Mouse (Mus musculus) adrenal gland, postnatal 25 days (tissue): ENCODE measurements around the gene Trpc2. TPM values are rescaled to one million over a fixed set of nuclear protein-coding genes. Genes with fewer than 3 reads are reported as not detected.
"Not testable (repeated sequence)": the region's sequence is repeated elsewhere in the genome, so short reads cannot be mapped to it uniquely, and the experiment has no call there.

ENCODE experiments used
- DNase-seq: peaks from one replicate; pipeline ENCODE4 v3.0.0; 2021; ENCODE audit warnings: mixed read lengths
- long read RNA-seq: library from polyadenylated mRNA; stranded (forward); transcript quantifications from one replicate; pipeline ENCODE4 v2.0.0, GENCODE M21; 2021
- total RNA-seq: library from RNA; stranded (reverse); gene quantifications from 2 replicates; pipeline ENCODE4 v1.2.3, GENCODE M21; 2021

Gene Trpc2
- total RNA-seq: 0.67 TPM in 1 of 2 replicates, not detected in the other
- long read RNA-seq, partial matches to known transcripts: 0 of 1 reads
- long read RNA-seq, other reads (novel, unspliced or antisense): 1 of 1 reads

- DNase-seq: no peak
These were observed at the start of gene Trpc2 for GRCm38 (mm10) chr7:102082816-102083215. Trpc2 (plus strand) TSS chr7:102083116.

DNA sequence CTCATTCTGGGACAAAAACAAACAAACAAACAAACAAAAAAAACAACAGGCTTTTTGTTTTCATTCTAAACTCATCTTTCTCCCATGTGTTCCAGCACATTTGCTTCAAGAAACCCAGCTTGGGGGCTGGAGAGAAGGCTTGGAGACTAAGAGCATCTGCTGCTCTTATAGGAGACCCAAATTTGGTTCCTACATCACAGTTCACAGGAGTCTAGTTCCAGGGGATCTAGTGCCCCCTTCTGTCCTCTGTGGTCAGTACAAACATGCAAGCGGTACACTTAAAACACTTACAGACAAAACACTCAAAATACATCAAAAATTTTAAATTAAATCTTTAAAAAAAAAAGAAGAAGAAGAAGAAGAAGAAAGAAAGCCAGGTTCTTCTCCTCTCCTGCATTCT lies 48.0 kb upstream of the Trpc2 start:
- DNase-seq: no peak

DNA sequence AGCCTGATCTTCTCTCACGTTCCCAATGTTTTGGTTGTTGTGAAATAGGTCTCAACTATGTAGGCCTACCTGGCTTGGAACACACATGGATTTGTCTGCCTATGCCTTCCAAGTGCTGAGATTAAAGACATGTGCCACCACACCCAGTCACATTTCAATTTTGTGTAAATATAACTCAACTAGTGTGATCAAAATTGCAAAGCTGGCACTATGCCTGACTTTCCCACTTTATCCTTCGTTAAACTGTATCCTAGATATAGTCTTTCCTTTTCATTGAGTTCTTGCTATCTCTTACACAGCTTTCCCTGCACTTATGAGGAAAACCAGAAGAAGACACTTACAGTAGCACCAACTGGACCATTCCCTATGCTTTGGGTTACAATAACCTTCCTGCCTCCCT lies 47.4 kb upstream of the Trpc2 start:
- no peak for DNase-seq

DNA sequence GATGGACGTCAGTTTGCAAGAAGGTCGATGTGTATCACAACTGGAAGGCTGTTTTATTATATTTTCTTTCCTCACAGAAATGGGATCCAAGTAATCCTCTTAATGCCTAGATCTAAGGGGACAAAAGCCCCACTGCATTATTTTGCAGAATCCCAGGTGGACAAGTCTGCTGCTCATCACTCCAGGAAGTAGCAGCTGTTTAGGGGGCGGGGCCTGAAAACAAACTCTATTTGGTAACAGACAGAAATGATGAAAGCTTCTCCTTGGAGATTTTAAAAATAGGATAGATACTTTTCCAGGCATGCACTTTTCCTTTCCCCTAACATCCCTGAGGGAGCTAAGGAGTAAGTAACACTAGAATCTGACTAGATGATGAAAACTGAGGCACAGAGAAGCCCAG lies 45.6 kb upstream of the Trpc2 start:
- DNase-seq: no peak

GRCm38 (mm10) chr7:102042314-102042713 lies 40.6 kb upstream of the Trpc2 start:
- no peak for DNase-seq

DNA sequence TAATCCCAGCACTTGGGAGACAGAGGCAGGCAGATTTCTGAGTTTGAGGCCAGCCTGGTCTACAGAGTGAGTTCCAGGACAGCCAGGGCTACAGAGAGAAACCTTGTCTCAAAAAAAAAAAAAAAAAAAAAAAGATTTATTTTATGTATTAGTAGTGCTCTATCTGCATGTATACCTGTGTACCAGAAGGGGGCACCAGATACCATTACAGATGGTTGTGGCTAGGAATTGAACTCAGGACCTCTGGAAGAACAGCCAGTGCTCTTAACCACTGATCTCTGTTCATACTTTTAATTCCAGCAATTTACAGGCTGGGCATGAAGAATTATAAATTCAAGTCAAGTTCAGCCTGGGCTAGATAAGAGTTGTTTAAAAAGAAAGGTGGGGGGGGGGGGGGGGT lies 34.4 kb upstream of the Trpc2 start:
- DNase-seq: not testable (repeated sequence)

DNA sequence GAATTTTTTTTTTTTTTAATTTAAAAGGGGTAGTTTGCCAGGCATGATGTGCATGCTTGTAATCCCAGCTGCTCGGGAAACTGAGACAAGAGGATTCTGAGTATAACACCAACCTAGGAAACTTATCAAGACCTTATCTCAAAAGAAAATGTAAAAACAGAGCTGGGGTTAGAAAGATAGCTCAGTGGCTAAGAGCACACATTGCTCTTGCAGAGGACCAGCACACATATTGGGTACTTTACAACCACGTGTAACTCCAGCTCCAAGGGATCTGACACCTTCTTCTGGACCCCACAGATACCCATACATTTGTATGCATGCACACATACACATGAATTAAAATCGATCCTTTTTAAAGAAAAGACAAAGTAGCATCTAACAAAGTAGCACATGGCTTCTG lies 21.6 kb upstream of the Trpc2 start:
- no peak for DNase-seq

GRCm38 (mm10) chr7:102062203-102062602 lies 20.7 kb upstream of the Trpc2 start:
- DNase-seq: no peak

DNA sequence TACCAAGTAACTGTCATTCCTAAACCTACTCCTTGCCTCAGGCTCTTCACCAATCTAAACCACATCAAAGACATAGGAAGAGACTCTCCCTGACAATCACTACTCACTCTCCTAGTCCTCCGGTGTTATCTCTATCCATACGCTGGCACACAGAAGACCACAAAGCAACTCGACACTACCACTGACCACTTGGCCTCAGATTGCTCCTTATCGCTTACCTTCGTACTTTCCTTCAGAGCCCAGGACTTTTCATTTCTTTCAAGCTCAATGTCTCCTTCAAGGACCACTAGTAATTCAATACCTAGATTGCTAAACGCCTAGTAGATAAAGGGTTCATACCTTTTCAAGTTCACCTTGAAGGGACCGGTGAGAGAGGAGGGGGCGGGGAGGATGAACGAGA lies 19.0 kb upstream of the Trpc2 start:
- no peak for DNase-seq

DNA sequence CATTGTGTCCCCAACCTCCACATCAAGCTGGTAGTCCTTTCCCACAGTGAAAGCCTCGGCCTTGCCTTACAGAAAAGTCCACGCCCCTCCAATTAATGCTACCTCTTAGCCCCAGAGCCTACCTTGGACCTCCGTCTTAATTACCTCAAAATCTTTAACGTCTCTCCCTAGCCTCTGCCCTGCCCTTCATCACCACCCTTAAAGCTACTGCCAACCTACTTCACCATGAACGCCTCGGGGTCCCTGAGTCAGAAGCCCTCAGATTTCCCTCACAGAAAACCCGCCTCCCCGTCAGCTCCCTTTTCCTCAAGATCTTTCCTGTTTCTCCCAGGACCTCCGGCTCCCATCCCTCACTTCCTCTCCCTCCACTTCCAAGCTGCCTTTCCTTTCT lies 18.3 kb upstream of the Trpc2 start:
- DNase-seq: no peak

- peak; percentile 94 for DNase-seq
These were observed 17.6 kb upstream of the Trpc2 start, which contains the start of the genes Rnf121, Xndc1 and Xntrpc for GRCm38 (mm10) chr7:102065046-102065891. Rnf121 (minus strand) TSS chr7:102065469. Xndc1 (plus strand) TSS chr7:102065511. Xntrpc (plus strand) TSS chr7:102065713.

GRCm38 (mm10) chr7:102066363-102066762 lies 16.6 kb upstream of the Trpc2 start:
- no peak for DNase-seq

DNA sequence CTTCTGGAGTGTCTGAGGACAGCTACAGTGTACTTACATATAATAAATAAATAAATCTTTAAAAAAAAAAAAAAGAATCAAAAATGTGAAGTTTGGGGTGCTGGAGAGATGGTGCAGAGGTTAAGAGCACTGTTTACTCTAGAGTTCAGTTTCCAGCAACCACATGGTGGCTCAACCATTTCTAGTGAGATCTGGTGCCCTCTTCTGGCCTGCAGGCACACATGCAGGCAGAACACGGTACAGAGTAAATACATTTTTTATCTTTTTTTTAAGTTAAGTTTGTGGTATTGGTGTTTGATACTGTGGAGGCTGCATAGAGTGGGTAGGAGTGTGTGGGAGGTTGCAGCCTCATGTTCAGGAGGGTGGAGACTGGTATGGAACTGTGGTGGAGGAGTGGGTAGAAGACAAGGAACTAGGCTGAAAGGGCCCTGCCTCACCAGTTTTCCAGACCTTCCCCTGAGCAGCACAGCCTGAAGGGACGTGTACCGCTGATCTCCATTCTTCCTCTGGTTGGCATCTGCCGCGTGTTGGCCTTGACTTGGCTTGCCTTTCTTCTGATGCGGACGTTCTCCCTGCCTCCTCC lies 6.1 kb upstream of the Trpc2 start:
- no peak for DNase-seq

DNA sequence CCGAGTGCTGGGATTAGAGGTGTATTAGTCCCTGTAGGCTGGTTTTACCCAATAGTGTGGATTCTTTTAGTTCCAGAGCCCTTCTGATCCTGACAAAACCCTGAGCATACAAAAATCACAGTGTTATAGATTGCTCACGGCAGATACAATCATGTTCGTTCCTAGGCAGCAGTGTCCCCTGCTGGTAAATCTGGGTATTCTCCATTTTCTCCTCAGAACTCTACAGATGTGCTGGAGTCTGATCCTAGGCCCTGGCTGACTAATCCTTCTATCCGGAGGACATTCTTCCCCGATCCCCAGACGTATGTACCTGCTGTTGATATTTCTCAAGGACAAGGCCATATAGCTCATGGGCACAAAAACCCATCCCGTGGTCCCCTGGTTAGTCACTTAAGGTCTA lies 4.4 kb upstream of the Trpc2 start:
- no peak for DNase-seq

- DNase-seq: no peak
These were observed 2.6 kb upstream of the Trpc2 start for GRCm38 (mm10) chr7:102080311-102080710.

DNA sequence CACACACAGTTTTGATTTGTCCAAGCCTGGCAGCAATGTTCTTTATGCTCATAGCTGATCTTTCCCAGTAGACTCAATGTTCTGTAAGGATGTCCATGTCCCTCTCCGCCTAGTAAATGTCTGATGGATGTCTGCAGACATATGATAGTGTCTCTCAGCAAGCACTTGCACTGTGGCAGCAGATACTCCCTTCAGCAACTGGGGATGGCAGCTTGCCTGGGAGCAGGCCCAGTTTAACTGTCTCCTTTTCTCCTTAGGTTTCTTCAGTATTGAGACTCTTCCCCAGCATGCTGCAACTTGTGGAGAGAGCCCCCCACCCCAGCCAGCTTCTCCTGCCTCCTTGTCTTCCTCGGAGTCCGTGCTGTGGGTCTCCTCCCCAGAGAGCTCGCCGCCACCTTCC lies 1.1 kb upstream of the Trpc2 start:
- DNase-seq: no peak

GRCm38 (mm10) chr7:102084041-102084696 lies 1.3 kb downstream of the Trpc2 start:
- DNase-seq: no peak

DNA sequence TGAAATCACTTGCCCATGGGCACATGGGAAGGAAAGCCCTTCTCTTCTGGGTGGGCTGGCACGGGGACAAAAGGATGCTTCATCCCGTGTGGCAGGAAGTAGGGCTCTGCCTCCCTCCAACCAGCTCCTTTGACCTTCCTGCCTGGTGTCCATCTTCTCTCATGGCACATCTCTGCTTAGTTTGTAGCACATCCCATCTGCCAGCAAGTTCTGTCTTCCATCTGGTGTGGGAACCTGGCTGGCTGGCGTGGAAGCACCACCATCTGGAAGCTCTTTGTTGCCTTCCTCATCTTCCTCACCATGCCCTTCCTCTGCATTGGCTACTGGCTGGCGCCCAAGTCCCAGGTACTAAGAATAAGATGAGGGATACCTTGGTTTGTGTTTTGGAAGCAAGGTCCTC lies 4.4 kb downstream of the Trpc2 start:
- DNase-seq: no peak

DNA sequence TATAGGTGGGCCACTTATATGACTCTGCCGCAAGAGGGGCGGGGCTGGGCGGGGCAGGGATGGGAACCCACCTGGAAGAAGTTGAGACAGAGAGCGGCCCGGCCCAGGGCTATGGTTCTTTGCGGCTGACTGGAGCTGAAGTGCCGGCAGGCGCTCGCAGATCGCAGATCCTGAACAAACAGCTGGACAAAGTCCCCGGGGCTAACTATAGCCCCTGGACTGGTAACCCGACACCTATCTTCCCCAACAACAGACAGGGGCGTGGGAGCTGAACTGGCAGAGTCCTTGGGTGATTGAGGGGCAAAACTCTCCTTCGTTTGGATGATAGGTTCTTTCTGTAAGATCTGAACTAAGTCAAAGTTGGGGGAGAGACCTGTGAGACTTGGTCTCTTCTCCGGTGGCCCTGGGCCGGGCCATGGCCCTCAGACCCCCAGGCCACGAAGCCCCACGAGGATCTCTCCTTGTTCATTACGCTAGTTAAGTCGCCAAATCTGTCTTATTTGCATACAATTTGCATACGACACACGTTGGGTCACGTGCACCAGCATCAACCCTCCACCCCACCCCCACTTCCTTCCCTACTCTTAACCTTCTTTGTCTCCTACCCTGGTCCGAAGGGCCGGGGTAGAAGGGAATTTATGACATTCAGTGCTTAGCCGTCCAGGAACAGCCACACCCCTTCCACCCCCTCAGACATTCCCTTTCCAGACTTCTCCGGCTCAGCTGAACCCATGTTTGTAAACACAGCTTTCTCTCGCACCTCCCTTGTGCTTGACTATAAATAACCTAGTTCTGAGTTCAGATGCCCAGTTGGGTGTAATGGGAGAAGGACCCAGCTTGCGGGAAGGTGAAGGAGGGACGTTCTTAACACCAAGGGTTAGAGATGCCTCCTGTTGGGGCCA lies 17.1 kb downstream of the Trpc2 start:
- DNase-seq: no peak

DNA sequence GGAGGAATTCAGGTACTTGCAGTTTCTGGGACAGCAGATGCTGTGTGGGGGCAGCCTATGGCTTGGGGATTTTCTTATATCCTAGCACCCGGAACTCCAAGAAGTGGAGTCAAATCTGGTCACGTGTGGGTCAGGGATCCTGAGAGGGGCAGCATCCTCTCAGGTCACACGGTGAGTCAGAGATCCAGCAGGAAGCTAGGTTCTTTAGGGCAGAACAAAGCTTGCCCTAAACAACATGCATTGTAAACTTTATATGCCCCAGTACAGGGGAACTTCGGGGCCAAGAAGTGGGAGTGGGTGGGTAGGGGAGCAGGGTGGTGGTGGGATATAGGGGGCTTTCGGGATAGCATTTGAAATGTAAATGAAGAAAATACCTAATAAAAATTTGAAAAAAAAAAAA lies 18.0 kb downstream of the Trpc2 start:
- DNase-seq: no peak

GRCm38 (mm10) chr7:102101487-102101886 lies 18.6 kb downstream of the Trpc2 start, which contains the start of gene Art1:
Art1 (plus strand) TSS chr7:102101743.
- DNase-seq: no peak

- no peak for DNase-seq
These were observed 19.3 kb downstream of the Trpc2 start for GRCm38 (mm10) chr7:102102241-102102640.
